Mouse (Mus musculus) left cerebral cortex, postnatal 36 days (tissue): Measurements from ENCODE around the gene Akr7a5. TPM values are rescaled to one million over a fixed set of nuclear protein-coding genes. Genes with fewer than 3 reads are reported as not detected.
A peak's percentile ranks its signal among the peaks of the same experiment; 100 is the strongest.

ENCODE experiments used
- DNase-seq, 2 experiments: peaks; one replicate each; pipeline ENCODE4 v3.0.0; 2021 to 2022; ENCODE audit warnings: low spot score in 2 of 2, mixed read lengths in 1 of 2
- intact Hi-C: fragments of 180-260 bp; cut with DNase I; formaldehyde crosslinking; loops from one replicate; pipeline ENCODE4 v1.15.1; 2025
- total RNA-seq, 2 experiments: library from RNA; stranded (reverse); gene quantifications; 2 replicates each; pipeline ENCODE4 v1.2.3; 2021

The Akr7a5 gene
- total RNA-seq, result 10 to 100 TPM; 24.9 to 32.3 TPM

DNA sequence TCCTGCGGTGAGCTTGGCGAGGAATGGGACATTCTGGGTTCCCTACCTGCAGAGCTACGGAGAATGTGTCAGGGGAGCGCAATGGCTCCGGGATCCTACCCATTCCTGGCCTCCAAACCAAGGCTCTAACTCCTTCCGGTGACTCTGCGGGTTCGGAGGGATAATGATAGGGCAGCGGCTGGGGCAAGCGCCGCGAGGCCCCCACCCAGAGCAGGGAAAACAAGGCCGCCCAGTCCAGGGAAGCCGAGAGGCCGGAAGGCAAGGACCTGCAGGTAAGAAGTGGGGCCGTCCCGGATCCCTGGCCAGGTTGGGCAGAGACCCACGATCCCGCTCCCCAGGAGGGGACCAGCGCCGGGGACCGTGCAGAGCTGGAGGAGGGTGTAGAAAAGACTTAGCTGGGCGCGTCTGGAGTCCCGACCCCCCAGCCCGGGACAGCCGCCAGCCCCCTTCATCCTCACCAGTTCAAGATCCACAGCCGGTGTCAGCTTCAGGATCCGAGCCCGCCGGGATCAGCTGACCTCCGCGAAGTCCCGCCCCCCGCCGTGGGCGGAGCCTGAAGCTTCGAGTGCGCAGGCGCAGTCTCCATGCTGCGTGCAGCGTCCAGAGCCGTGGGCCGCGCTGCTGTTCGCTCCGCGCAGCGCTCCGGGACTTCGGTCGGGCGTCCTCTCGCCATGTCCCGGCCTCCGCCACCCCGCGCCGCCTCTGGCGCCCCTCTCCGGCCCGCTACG, at the start of gene Akr7a5, which contains the start of gene Pqlc2:
Gene Akr7a5 (plus strand): TSS at position 574 of the 728 bp plus-strand sequence.
Gene Pqlc2 (minus strand): TSS at position 538 of the 728 bp plus-strand sequence.
- intact Hi-C loops, result loop anchor here (2.0 kb wide), 1 partner anchor 42 kb away; the partner anchor contains the start of genes Emc1, Mrto4 and Ubr4
- DNase-seq, result peak; percentile 96 to 98

DNA sequence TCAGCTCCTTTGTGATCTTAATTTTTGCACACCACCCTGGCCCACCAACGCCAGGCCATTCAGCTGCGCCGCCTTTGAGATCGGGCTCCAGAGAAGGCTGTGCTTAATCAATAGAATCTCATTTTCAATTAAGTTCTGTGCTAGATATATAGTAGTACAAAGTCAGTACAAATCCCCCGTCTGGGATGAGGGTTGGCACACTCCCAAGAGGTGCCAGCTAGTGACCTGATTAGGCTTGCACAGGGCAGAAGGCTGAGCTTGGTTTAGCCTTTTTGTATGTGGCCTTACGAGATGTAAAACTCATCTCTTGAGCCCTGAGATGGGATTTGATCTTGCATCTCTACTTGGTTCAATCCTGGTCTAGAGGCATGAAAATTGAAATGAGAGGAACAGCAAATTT, 47.6 kb upstream of the Akr7a5 start:
- DNase-seq, result no peak
- intact Hi-C loops, result no loop called here

DNA sequence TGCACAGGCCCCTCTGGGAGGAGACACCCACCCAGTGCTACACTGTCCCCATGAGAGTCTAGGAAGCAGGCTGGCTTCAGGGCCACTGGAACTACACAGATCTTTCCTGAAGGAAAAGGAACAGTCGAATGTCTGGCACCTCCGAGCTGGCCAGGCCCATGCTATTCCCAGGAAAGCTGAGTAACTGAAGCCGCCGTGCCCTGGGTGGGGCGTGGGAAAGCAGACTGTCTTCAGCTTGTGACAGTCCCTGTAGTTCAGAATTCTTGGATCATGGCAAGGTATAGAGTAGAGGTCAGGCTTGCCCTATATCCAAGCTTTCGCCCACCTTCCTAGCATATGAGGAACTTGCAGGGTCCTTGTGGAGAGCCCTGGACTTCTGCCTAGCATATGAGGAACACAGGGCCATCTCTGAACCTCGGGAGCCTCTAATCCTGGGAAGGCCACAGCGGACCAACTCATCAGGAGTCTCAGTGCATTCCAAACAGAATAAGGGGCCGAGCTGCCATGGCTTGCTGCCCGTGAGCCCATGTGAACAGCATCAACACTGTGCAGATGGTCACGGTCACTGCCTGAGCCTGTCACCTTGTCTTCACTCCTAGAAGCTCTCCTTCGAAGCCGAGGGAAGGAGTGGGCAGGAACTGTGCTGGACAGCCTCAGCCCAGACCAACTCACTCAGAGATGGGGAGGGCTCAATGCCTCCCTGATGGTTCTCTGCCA, 44.6 kb upstream of the Akr7a5 start:
- intact Hi-C loops, result no loop called here
- DNase-seq, result no peak

DNA sequence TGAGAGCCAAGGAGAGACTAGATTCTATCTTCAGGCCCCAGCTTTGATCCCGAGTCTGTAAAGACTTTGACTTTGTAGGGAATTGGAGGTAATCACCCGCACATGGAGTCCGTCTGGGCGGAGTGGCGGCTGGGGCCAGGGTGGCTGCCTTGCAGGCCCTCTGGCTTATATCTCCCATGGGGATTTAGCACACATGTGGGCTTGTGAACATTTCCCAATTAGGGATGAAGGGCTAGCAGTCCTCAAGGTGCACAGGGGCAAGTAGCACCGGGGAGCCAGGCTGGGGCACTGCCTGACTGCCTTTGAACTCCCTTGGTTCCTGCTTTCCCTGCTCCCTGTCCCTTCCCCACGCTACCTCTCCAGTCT, 44.1 kb upstream of the Akr7a5 start:
- intact Hi-C loops, result no loop called here
- DNase-seq, result no peak

DNA sequence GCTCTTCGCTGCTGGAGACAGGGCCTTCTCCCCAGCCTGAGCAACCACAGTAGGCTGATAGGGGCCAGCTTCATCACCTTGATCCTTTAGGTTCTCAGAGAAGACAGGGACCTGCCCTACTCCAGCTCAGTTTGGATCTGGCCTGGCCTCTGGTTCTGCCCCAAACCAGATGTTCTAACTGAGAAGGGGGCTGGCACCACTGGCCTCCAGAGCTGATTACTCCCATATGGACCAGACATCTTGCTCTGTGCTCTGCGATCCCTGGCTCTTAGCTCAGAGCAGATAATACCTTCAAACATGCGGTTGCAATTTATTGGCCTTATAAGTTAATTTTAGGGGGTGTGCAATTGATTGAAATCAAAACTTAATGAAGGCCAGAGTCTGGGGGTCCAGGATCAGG, 43.2 kb upstream of the Akr7a5 start:
- DNase-seq, result no peak
- intact Hi-C loops, result no loop called here

GRCm38 (mm10) chr4:139268242-139268641, 42.3 kb upstream of the Akr7a5 start:
- no peak for DNase-seq
- intact Hi-C loops, result no loop called here

GRCm38 (mm10) chr4:139270168-139270567, 40.4 kb upstream of the Akr7a5 start:
- DNase-seq, result no peak
- intact Hi-C loops, result no loop called here

DNA sequence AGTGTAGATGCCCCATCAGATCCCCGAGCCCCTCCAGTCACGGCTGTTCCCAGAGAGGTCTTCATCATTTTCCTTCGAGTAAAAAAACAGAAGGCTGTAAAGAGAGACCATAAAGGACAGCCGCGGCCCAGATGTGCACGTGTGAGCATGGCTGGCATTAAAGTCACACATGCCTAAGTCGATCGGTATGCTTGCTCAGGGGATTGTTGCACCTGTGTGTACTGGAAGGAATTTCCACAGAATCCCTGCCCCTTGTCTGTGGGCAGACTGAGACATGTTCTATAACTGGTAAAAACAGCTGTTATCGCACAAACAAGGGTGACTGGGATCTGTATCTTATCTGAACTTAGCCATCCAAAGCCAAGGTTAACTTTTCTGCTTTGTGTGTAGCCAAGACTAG, 39.0 kb upstream of the Akr7a5 start:
- intact Hi-C loops, result no loop called here
- no peak for DNase-seq

GRCm38 (mm10) chr4:139272951-139273680, 37.4 kb upstream of the Akr7a5 start:
- intact Hi-C loops, result no loop called here
- DNase-seq, result no peak

GRCm38 (mm10) chr4:139274573-139274972, 36.0 kb upstream of the Akr7a5 start:
- intact Hi-C loops, result no loop called here
- DNase-seq, result no peak

- intact Hi-C loops, result no loop called here
- DNase-seq, result no peak
Observed at GRCm38 (mm10) chr4:139276411-139276810, 34.1 kb upstream of the Akr7a5 start.

- no peak for DNase-seq
- intact Hi-C loops, result no loop called here
Observed at GRCm38 (mm10) chr4:139280530-139280929, 30.0 kb upstream of the Akr7a5 start.

- intact Hi-C loops, result no loop called here
- no peak for DNase-seq
Observed at GRCm38 (mm10) chr4:139281791-139282345, 28.7 kb upstream of the Akr7a5 start.

DNA sequence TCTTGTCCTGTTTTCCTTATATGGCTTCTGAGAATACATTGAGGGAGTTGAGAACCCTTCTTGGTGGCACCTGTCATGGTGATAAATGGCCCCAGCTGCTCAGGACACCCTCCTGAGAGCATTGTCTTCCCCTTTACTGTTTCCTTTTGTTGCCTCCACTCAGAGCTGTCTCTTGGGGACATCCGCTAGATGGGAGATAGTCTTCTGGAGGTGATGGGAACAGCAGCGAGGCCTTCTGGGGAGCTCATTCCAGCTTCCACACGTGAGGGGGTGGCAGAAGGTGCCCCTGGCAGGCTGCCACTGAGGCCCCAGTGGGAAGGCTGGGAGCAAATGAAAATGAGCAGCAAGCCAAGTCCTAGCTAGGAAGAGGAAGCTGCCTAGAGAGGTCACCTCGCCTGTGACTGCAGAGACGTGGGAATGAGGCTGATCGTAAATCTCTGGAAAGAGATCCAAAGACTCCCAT, 27.6 kb upstream of the Akr7a5 start:
- intact Hi-C loops, result no loop called here
- no peak for DNase-seq

GRCm38 (mm10) chr4:139284877-139285276, 25.7 kb upstream of the Akr7a5 start:
- intact Hi-C loops, result no loop called here

DNA sequence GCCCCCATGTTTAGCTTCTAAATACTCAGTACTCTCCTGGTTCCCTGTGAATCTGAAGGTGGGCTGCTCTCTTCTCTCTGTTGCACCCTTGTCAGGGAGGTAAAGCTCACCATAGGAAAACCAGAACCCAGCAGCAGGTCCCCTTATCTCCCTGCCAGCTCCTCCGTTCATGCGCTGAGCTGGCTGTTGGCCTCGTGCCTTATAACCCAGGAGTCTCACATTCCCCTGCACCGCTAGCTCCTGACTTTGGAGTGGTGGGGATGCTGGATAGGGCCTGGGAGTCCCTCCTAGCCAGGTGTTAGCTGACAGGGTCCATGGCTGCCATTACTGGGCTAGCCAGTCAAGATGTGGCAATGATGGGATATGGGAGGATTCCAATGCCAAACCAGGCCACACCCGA, 24.3 kb upstream of the Akr7a5 start:
- DNase-seq, result no peak
- intact Hi-C loops, result no loop called here

More at GRCm38 (mm10) chr4:139284877-139285276, 25.7 kb upstream of the Akr7a5 start:
- no peak for DNase-seq

- DNase-seq, result peak; percentile 86 to 88
- intact Hi-C loops, result loop anchor here (1.0 kb wide), 1 partner anchor 201 kb away; no protein-coding TSS in a partner anchor
Observed at GRCm38 (mm10) chr4:139287122-139287863, 23.3 kb upstream of the Akr7a5 start.

DNA sequence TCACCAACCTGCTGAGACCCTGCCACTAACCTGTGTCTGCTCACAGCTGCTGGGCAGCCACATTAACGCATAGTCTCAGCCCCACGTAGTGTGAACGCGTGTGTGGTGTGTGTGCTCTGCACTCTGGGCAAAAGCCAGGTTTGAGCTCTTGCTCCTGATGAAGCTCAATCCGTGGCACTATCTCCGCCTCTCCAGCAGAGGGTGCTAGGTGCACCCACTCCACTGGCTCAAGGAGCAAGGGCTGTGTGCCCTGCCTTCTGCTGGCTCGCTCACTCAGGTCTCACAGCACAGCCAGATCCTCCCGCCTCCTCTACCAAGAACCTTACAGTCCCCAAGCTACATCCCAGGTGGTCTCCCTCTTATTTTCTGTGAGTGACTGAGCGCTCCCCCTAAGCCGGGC, 21.5 kb upstream of the Akr7a5 start:
- DNase-seq, result peak; percentile 52 to 64
- intact Hi-C loops, result no loop called here

DNA sequence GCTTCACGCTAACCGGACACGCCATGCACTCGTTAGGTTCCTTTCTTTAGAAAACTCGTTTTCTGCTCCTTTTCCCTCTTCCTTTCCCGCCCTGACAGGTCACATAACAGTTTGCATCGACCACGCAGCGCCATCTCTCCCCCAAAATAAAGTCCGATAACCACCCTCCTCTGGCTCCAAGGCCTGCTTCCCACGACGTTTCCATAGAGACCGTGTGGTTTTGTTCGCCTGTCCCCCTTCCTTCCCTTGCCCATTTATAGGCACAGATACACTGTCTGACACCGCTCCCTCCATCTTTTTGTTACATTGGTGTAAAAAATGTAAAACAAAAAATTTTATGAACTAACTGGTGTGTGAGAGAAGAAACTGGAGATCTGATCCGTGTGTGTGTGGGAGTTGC, 19.4 kb upstream of the Akr7a5 start:
- DNase-seq, result peak in 1 of 2 experiments; percentile 41
- intact Hi-C loops, result no loop called here
